Mouse (Mus musculus) heart, adult 2 months (tissue): ENCODE results near the gene Atp2a3.

Experiments
- CTCF ChIP-seq: fragments of 200-600 bp; IDR thresholded peaks from 2 replicates; pipeline ENCODE4 v1.8.1; 2022; ENCODE audit warnings: antibody characterized with exemption, mild to moderate bottlenecking, moderate library complexity
- EP300 ChIP-seq: fragments of 200-500 bp; IDR thresholded peaks from 2 replicates; pipeline ENCODE4 v1.6.1; 2011; ENCODE audit warnings: low read depth, low read length, control low read depth; ENCODE audit not compliant: insufficient read depth
- POLR2A ChIP-seq: fragments of 200-500 bp; IDR thresholded peaks from 2 replicates; pipeline ENCODE4 v1.6.1; 2011; ENCODE audit warnings: mild to moderate bottlenecking, low read depth, low read length, control low read depth; ENCODE audit not compliant: insufficient read depth

DNA sequence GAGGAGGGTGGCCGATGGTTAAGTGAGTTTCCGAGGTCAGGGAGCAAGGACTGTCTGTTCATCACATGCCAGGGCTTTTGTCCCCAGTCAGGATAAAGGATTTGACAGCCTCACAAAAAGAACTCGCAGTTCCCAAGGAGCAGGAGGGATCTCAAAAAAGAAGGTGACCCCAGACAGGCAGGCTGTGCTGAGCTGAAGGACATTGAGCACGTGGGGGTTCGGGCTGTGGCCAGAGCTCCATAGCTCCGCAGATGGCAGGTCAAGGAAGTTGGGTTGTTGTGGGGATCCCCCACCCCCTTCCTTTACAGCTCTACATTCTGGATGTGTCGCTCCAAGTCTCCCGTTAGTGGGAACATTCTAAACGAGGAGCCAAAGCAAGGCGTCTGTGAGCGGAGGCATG is 13.1 kb upstream of the Atp2a3 start:
- TF ChIP-seq CTCF (no peak), EP300 (no peak), POLR2A (no peak)
